Mouse (Mus musculus) embryo, embryonic 11.5 days (tissue): Measurements from ENCODE around the gene Chst14.

Experiments
- DNase-seq: peaks from one replicate; pipeline ENCODE4 v3.0.0-alpha.2; 2012; ENCODE audit warnings: low read depth, low spot score

The Chst14 gene

DNA sequence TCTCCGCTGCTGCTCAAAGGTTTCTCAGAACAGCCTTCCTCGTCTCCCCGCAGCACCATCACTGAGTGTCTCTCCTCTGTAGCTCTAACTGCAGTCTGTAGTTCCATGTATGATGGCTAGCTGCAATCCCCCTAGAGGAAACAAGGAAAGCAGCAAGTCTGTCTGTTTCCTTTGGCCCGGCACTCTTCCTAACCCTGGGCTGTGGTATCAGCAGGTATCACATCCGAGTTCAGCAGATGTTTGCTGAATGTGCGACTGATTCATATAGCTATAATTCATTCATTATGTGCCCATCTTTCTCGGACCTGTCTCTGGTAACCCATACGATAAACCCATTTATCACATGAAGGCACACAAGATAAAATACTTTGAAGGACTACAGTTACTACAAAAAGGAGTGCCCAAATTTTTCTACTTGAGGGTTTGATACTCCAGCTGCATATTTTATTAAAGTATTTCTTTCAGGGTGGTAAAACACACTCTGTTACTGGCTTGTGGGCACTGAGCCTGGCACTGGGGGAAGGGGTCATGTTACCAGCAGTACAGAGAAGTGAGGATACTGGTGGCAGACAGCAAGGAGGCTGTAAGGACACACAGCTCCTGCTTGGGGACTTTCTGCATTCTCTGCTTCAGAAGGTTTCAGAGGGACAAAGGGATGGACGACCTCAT is 36.8 kb downstream of the Chst14 start:
- DNase-seq = no peak

DNA sequence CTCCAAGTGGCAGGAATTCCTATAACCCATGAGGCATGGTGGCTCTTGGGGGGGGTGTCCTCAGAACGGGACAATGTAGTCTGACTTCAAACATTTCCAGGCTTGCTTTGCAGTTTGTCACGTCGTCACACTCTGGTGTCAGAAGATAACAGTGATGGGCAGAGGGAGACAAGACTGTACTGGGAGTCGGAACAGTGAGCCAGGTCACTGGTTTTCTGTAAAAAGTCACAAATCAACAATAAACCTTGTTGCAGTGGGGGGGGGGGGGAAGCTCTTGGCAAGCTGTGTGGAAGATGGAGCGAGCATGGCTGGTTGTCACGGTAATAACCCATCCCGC is 37.3 kb downstream of the Chst14 start:
- no peak for DNase-seq

DNA sequence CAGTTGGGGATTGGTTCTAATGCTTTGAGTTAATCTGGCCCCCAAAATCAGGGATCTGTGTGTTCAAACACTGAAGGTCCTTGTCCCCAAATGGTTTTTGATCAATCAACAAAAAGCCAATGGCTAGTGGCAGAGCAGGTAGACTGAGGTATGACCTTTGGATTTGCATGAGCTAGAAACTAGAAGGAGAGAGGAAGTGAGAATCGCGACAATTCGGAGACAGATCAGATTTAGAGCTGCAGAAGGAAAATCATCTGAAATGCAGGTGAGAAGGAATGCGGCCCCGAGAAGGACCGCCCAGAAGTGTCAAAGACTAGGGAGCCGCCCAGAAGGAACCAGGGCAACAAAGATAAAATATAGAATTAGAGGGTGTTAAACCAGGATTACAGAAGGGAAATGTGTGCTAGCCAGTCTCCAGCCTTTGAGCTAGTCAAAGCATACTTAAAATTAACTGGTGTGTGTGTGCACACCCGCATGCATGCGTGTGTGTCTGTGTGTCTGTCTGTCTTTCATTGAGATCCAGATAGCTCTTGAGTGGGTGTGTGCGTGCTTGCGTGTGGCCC is 43.4 kb downstream of the Chst14 start:
- no peak for DNase-seq

DNA sequence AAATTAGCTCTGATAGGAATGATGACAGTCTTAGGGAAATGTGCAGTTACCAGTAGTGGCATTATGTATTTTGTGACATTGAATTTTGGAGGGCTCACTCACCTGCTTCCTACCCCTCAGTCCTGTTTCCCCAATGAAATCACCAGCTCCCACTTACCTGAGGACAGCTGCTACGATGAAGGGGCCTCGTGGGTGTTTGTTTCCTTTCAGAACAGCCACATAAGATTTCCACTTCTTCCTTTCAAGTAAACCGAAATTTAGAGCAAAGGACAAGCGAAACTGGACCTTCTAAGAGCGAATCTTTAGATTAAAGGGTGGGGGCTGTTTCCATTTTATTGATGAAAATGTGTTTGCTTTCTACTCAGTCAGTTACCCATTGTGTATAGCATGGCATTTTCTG is 45.8 kb downstream of the Chst14 start:
- no peak for DNase-seq

DNA sequence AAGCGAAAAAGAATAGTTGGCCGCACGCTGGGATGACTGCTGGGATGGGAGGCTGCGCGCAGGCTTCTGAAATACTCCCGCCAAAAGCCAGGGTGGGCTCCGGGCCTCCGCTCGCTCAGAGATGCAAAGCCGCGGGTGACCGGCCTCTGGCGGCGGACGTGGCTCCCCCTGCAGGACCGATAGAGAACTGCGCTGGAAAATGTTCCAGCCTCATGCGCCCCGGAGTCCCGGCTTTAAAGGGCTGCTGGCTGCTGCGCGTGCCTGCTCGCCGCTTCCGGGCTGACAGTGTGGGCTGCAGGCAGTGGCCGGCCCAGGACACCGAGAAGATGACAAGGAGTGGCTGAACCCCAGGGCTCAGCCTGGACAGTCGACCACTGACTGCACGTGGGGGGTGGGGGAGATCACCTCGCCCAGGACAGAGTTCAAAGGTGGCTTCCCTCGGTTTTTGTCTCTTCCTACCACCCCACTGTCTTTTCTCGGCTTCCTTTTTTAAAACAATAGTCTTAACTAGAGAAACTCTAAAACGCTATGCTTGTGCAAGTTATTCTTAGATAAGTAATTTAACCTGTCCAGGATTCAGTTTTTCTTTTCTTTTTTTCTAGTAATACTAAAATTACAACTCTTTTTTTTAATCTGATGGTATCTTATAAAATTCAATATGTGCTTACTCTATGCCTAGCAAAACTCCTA is 46.5 kb downstream of the Chst14 start:
- DNase-seq = peak; percentile 70

- no peak for DNase-seq
These were observed 49.6 kb downstream of the Chst14 start for GRCm38 (mm10) chr2:118975855-118976254.

GRCm38 (mm10) chr2:118976282-118976929 is 50.1 kb downstream of the Chst14 start:
- peak; percentile 73 for DNase-seq

DNA sequence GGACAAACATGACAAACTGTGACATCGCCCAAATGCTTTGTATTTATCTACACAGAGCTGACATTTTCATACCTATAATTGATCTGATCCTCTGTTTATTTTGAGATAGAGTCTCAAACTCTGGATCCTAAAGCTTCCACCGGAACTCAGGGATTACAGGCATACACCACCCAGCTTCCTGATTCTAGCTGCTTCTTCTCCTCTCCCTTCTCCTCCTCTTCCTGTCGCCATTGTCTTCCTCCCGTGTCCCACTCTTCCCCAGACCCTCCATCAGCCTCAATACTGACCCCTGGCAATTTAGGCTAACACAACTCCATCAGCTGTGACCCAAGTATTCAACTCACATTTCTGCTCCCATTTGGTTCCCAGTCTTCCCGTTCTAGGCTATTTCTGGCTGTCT is 50.6 kb downstream of the Chst14 start:
- no peak for DNase-seq

- no peak for DNase-seq
These were observed 51.8 kb downstream of the Chst14 start for GRCm38 (mm10) chr2:118978064-118978463.
